Mouse (Mus musculus): ENCODE measurements around the gene Galnt9.

Gene Galnt9

DNA sequence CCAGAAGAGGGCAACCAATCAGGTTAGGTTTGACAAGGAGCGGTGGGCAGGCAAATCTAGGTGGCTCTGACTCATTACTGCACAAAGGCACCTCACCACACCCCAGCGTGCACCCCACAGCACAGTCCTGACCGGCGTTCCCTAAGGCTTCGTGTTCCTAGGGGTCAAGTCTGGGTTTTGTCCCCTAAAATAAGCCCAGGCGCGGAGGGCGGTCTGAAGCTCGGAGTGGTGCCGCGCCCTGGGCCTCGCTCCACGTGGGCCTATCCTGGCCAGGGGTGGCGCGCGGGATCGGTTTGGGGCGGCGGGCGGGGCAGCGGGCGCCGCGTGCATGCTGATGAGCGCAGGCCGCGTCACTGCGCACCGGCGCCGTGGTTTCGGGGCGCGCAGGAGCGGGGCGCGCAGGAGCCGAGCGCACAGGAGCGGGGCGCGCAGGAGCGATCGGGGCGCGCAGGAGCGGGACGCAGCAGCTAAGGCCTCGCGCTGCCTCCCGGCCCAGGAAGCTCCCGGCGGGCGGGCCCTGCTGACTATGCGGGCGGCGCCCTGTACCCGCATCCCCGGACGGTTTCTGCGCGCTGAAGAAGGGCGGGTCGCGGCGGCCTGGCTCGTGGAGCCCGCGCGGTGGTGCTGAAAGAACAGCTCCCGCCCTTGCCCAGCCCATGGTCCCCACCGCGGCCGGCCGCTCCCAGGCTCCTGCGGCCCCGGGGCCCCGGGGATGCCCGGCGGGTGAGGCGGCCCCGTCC is at the start of gene Galnt9:
Galnt9 (plus strand) TSS at position 405 of the 740 bp plus-strand sequence.
- DNase-seq (ENCODE audit: low read depth, low spot score): peak; percentile 13

DNA sequence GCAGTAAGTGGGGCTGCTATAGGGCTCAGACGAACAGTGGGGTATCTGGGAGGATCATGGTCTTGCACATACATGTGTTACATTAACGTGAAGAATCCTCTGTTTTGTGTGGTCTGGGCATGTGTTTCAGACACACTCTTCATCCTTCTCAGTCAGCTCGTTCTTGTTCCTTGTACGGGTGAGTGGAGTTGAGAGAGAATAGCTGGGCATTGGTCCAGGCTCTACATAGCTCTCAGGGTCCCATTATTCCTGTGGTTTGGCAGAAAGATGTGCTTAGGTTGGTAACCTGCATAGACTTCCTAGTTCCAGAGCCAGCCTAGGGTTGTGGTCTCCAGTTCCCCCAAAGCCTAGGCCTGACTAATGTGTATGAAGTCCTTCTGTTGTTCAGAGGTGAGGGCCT is 49.8 kb upstream of the Galnt9 start:
- DNase-seq (ENCODE audit: low read depth, low spot score): no peak

DNA sequence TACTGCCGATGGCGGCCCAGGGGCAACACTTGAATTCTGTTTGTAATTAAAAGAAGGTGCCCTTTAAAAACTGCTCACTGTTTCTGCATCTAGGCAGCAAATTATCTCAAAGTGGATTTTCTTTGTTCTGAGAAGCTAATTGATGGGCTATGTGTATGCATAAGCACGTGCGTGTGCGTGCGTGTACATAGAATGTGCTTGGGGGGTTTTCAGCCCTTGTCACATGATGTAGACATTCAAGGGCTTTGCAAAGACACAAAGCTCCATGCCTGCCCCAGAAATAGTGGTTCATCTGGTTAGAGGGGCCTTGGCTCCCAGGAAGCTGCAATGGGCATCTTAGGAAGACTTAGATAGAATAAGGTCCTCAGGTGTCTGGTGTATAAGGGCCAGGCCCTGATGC is 49.1 kb upstream of the Galnt9 start:
- no peak for DNase-seq (ENCODE audit: low read depth, low spot score)

DNA sequence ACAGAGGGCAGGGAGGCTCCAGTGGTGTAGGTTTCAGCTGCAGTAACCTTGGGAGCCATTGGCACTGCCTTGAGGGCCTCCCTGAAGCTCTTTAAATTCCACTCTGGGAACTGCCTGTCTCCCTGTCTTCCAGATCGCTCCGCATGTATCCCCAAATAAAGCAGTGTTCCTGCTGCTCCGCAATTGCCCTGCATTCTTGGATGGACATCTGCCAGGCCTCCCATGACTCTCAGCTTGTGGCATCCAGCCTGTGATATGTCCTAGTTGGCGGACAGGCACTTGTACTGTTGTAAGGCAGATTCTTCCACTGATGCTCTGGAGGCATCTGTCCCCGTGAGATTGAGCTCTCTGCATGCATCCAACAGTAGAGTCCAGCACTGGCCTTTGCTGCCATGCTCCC is 46.6 kb upstream of the Galnt9 start:
- DNase-seq (ENCODE audit: low read depth, low spot score): no peak

GRCm38 (mm10) chr5:110498071-110498470 is 46.1 kb upstream of the Galnt9 start:
- no peak for DNase-seq (ENCODE audit: low read depth, low spot score)

DNA sequence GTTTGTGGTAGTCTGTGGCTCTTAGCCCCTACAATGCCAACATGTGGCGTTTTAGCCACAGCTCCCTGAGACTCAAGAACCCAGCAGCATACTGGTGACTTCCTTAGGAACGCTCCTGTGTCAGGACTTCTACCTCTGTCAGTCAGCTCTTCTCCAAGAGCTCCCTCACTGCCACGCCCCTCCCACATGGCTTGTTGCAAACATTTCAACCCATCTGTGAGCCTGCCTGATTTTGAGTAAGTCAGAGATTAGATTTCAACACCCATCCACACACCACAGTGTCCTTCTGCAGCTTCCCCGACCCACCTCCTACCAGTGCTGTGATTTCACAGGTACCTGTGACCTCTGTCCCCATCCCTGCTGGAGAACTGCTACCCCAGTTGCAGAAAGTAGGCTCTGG is 43.9 kb upstream of the Galnt9 start:
- no peak for DNase-seq (ENCODE audit: low read depth, low spot score)

DNA sequence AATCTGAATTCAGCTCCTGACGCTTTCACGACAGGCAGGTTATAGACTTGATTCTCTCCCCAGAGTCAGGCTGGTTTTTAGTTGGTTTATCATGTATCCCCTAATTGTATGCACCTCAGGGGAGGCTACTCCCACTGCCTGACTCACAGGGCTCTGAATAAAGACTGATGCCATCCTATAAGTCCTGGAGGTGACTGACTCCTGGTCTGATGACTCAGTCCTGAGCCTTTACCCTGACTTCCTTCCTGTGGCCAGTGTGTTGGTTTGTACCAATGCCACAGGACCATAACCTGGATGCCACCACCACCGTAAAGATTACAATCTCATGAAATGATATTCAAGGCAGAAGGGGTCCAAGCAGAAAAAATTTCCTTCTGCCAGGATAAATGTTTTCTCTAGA is 40.8 kb upstream of the Galnt9 start:
- DNase-seq (ENCODE audit: low read depth, low spot score): no peak

DNA sequence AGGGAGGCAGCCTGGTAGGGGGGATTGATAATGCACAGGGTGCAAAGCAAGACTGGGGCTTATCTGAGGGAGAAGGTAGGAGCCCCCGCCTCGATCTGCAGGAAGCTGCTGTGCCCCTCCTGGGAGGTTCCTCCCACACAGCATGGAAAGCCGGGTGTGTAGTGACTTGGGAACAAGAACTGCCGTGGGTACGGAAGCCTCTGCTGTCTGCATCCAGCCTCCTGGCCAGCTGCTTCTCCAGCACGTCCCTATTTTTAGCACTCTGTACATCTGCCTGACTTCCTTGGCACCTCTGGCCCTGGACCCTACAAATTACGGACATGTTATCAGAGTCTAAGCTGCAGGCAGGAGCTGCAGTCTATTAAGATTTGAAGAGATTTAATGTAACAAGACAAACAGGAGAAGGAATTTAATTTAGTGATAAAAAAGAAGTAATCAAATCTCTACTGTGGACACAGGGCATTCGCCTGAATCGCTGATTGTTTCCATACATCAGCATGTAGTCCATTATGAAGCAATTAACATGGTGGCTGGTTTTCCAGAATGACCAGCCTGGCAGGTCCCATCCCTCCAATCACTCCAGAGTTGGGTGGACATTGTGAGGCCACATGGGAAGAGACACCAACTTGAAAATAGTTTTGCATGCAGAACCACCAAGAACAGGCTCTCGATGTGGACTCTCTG is 38.4 kb upstream of the Galnt9 start:
- DNase-seq (ENCODE audit: low read depth, low spot score): no peak

- no peak for DNase-seq (ENCODE audit: low read depth, low spot score)
Measured at GRCm38 (mm10) chr5:110506295-110506616, 37.9 kb upstream of the Galnt9 start.

DNA sequence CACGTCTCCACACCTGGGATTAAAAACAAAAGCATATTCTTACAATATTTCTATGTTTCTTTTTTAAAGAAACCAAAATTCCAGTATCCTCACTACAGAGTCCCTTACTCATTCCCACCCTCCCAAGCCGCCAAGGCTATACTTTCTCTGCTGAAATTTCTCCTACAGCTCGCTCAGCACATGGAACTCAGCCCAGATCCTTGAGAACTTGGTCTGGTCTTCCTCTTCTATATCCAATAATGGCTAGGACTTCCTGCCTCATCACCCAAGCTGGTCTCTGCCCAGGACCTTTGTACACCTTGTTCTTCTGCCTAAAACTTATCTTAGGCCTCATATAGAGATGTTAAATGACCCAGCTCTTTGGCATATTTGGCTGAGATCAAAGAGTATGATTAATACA is 37.3 kb upstream of the Galnt9 start:
- DNase-seq (ENCODE audit: low read depth, low spot score): no peak

GRCm38 (mm10) chr5:110507943-110508342 is 36.2 kb upstream of the Galnt9 start:
- DNase-seq (ENCODE audit: low read depth, low spot score): no peak

DNA sequence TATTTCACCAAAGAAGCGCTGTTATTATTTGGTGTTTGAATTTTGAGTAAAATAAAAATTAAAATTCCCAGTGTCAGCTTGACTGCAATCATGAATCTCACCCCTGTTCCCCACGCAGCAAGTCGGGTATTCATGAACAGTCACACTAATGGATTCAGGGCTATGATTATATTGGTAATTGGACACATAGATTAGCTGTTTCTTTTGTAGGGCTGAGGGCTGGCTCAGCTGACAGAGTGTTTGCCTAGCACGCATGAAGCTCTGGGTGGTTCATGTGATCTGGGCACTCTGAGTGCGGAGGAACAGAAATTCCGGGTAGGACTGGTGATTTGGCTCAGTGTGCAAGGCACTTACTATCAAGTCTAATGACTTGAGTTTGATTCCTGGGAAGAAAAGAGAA is 33.8 kb upstream of the Galnt9 start:
- no peak for DNase-seq (ENCODE audit: low read depth, low spot score)

DNA sequence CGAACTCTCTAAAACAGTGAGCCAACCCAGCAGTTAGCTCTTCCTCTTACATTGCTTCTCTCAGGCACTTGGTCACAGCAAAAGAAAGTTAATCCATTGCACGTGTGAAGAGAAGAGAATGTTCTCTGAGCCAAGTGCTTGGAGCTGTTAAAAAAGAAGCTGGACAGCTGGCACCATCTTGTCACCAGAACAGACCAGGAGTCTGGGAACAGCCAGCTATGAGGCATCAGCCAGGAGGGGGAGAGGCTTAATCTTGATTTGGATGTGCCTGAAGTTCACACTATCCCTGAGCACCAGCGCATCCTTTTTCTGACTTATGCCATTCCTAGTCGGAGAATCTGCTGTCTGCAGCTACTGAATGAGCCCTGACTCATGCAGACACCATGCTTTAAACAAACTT is 30.4 kb upstream of the Galnt9 start:
- no peak for DNase-seq (ENCODE audit: low read depth, low spot score)

GRCm38 (mm10) chr5:110514694-110515093 is 29.5 kb upstream of the Galnt9 start:
- DNase-seq (ENCODE audit: low read depth, low spot score): no peak

DNA sequence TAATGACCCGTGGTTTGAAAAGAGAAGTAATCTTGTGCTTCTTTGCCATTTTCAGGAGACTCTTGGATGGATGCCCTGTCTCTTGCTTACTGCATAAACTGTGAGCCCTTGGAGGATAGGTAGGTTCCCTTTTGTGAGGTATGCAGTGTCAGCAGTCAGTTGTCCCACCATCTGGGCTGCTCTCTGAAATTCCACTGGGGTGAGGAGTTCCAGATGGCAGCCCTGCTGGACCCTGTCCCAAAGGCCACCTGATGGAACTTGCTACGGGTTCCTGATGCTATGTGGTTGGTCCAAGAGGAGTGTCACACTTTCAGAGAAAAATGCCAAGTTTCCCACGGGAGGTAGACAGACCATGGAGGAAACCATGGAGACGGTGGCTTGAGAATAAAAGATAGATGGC is 27.8 kb upstream of the Galnt9 start:
- no peak for DNase-seq (ENCODE audit: low read depth, low spot score)

DNA sequence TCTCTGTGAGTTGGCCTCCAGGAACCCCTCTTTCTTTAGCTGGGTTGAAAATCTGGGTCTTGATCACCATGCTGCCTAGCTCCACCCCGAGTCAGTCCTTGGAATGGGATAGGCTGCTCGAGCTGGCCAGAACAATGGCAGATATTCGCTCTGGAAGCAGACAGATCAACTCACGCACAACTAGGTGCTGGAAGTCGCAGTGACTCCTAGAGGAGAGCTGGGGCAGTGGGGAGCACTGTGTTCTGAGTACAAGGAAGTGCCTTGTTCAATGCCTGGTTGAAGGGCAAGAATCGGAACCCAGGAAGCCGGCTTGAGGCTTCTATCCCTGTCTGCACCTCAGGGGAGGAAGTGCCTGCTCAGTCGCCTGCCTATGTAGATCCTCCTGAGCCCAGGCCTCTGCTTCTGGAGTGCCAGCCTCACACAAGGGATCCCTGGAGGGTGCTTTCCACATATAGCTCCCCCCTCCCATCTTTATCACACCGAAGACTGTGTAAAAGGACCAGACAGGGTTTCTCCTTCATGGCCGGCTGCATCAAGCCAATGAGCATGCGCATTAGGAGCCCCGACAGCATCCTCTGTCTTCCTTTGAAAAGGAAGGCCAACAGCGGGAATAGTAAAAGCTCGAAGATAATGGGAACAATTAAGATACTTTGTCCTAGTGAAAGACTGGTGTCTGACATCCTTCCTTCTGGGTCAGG is 25.9 kb upstream of the Galnt9 start:
- no peak for DNase-seq (ENCODE audit: low read depth, low spot score)

- DNase-seq (ENCODE audit: low read depth, low spot score): no peak
Measured at GRCm38 (mm10) chr5:110520974-110521373, 23.2 kb upstream of the Galnt9 start.

- no peak for DNase-seq (ENCODE audit: low read depth, low spot score)
Measured at GRCm38 (mm10) chr5:110521822-110522221, 22.3 kb upstream of the Galnt9 start.

DNA sequence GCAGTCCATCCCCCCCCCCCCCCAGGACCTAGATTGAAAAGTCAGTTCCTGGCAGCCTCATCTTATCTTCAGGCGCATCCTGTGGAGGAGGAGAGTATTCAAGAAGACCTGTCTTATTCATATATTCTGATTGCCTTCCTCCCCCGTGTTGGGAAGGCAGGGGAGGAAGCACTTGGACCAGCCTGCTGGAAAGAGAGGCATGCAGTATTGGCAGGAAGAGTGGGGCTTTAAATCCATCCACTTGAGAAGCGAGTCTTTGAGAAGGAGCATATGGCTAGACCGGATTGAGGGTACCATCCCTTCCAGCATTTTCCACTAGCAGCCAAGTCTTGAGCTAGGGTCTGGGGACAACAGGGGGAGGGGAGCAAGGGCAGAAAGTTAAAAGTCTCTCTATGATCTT is 20.9 kb upstream of the Galnt9 start:
- DNase-seq (ENCODE audit: low read depth, low spot score): no peak

DNA sequence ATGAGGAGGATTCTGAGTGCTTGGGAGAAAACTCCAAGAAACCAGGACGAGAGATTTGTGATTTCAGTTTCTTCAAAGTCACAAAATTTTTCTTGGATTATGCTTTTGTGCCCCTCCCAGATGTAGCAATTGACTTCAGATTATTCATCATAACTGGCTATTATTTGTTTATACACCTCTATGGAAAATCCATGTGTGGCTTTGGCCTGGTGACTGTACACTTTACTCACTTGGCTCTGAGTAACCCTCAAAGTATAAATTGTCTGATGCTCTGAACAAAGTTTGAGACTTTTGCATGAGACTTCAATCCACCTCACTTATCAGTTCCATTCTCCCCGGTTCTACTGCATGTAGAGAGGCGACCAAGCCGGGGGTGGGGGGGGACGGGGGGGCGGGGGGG is 18.5 kb upstream of the Galnt9 start:
- no peak for DNase-seq (ENCODE audit: low read depth, low spot score)

DNA sequence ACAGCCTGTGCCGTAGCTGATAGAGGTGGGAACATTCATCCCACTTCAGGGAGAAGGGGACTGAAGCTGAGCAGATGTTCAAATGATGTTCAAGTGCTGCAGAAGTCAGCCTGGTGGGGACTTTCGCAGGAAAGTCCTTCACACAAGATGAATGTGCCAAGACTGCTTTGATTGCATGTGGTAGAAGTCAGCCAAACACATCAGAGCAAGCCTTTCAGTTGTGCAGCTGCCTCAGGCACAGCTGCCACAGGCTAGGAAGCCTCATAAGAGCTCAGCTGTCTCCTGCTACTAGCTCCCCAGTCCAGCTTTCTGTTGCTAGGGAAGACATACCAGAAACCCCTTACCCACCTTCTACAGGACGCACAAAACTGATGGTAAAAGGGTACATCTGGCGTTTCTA is 17.6 kb upstream of the Galnt9 start:
- no peak for DNase-seq (ENCODE audit: low read depth, low spot score)

- DNase-seq (ENCODE audit: low read depth, low spot score): no peak
Measured at GRCm38 (mm10) chr5:110531091-110531490, 13.1 kb upstream of the Galnt9 start.

GRCm38 (mm10) chr5:110534402-110534801 is 9.8 kb upstream of the Galnt9 start:
- no peak for DNase-seq (ENCODE audit: low read depth, low spot score)

Data from retina, postnatal 7 days (tissue).